Mouse (Mus musculus) C2C12 (cell line): ENCODE measurements around the gene Rnf13.

ENCODE experiments used
- CEBPB ChIP-seq: IDR thresholded peaks from one replicate; pipeline ENCODE4 v1.6.1; 2011; ENCODE audit warnings: low read depth, mild to moderate bottlenecking, control low read depth, moderate library complexity
- CTCF ChIP-seq: IDR thresholded peaks from one replicate; pipeline ENCODE4 v1.5.1; 2011; ENCODE audit not compliant: control insufficient read depth, insufficient read depth, insufficient read length
- MAX ChIP-seq: IDR thresholded peaks from one replicate; pipeline ENCODE4 v1.6.1; 2011; ENCODE audit warnings: mild to moderate bottlenecking, control low read depth
- MYOG ChIP-seq: IDR thresholded peaks from one replicate; pipeline ENCODE4 v1.6.1; 2011; ENCODE audit not compliant: control insufficient read depth, insufficient read length; ENCODE audit errors: extremely low read depth

DNA sequence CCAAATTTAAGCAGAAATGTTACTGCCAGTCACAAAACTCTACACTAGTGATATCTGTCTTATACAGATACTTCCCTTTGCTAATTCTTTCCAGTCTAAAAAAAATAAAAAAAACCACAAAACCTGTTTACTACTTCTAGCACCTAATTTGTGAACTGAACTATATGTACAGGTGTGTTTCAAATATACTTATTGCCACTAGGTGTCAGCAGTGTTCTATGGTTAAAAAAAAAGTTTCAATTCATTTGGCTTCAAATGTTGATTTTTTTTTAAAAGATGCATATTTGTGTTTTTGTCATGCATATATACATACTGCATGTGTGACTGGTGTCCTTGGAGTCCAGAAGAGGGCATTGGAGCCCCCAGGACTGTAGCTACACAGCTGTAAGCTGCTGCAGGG, 107.9 kb downstream of the Rnf13 start:
- TF ChIP-seq CTCF (no peak), MYOG (no peak), MAX (no peak), CEBPB (no peak)
